Mouse (Mus musculus) ES-Bruce4 (cell line): ENCODE results near the gene Klk4. TPM values are rescaled to one million over a fixed set of nuclear protein-coding genes. Genes with fewer than 3 reads are reported as not detected.

Experiments
- H3K27ac ChIP-seq: 2 replicates; pipeline ENCODE4 v1.5.1; 2012; ENCODE audit warnings: low read length, inconsistent platforms; ENCODE audit not compliant: insufficient read depth
- H3K27me3 ChIP-seq: 2 replicates; pipeline ENCODE4 v1.6.1; 2012; ENCODE audit warnings: mild to moderate bottlenecking, low read length, inconsistent platforms; ENCODE audit not compliant: control insufficient read depth, poor library complexity, insufficient read depth, severe bottlenecking
- H3K36me3 ChIP-seq: 2 replicates; pipeline ENCODE4 v1.6.1; 2012; ENCODE audit warnings: inconsistent platforms, mild to moderate bottlenecking, low read length, moderate library complexity; ENCODE audit not compliant: control insufficient read depth, poor library complexity, insufficient read depth, severe bottlenecking
- H3K4me1 ChIP-seq: one replicate; pipeline ENCODE4 v1.8.1; 2011; ENCODE audit warnings: low read length; ENCODE audit not compliant: control insufficient read depth, insufficient read depth
- H3K4me3 ChIP-seq: 2 replicates; pipeline ENCODE4 v1.5.1; 2011; ENCODE audit warnings: low read depth, mild to moderate bottlenecking, low read length
- H3K9ac ChIP-seq: 2 replicates; pipeline ENCODE4 v1.6.1; 2012; ENCODE audit warnings: low read depth, mild to moderate bottlenecking, inconsistent platforms; ENCODE audit not compliant: poor library complexity, severe bottlenecking
- H3K9me3 ChIP-seq: replicated peaks from 2 replicates; pipeline ENCODE4 v1.6.1; 2012; ENCODE audit warnings: mild to moderate bottlenecking, low read length, inconsistent platforms; ENCODE audit not compliant: control insufficient read depth, poor library complexity, insufficient read depth, severe bottlenecking
- CTCF ChIP-seq: IDR thresholded peaks from one replicate; pipeline ENCODE4 v1.8.1; 2011; ENCODE audit warnings: low read depth, low read length
- EP300 ChIP-seq: IDR thresholded peaks from 2 replicates; pipeline ENCODE4 v1.6.1; 2011; ENCODE audit warnings: low read depth, low read length; ENCODE audit not compliant: insufficient read depth
- POLR2A ChIP-seq: IDR thresholded peaks from one replicate; pipeline ENCODE4 v1.8.1; 2011; ENCODE audit warnings: low read length; ENCODE audit not compliant: insufficient read depth
- polyA plus RNA-seq: library from polyadenylated mRNA; stranded (reverse); fragments of >200 nt; gene quantifications from 2 replicates; pipeline ENCODE4 v1.2.4, GENCODE M21; 2011; ENCODE audit warnings: low read depth; ENCODE audit not compliant: missing spikeins, insufficient read depth, insufficient read length

Gene Klk4
- polyA plus RNA-seq, 1 experiment: not detected

DNA sequence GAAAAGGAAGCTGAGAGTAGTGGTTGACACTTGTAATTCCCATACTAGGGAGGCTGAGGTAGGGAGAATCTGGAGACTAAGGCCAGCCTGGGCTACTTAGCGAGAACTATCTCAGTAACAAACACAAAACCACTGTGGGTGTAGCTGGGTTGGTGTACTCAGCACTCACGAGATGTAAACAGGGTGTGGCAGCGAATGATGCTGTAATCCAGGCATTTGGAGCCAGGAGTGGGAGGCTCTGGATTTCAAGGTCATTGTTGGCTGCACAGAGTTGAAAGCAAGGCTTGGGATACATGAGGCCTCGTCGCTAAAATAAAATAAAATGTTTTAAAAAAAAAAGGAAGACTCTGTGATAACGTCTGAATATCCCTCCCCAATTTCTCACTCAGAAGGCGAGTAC lies 24.7 kb upstream of the Klk4 start:
- Histone ChIP-seq H3K36me3 (no peaks in the 10 kb centered on the region), H3K9ac (no peak overlapping the region), H3K4me1 (peaks cover 9% of the 10 kb centered on the region), H3K27me3 (no peaks in the 10 kb centered on the region), H3K4me3 (no peak overlapping the region), H3K9me3 (no peaks in the 10 kb centered on the region), H3K27ac (no peak overlapping the region)
- TF ChIP-seq CTCF (no peak), EP300 (no peak), POLR2A (no peak)

GRCm38 (mm10) chr7:43857501-43857900 lies 23.5 kb upstream of the Klk4 start:
- TF ChIP-seq CTCF (no peak), EP300 (no peak), POLR2A (no peak)
- Histone ChIP-seq H3K27ac (no peak overlapping the region), H3K36me3 (no peaks in the 10 kb centered on the region), H3K9me3 (no peaks in the 10 kb centered on the region), H3K4me3 (no peak overlapping the region), H3K4me1 (peaks cover 9% of the 10 kb centered on the region), H3K27me3 (no peaks in the 10 kb centered on the region), H3K9ac (no peak overlapping the region)

DNA sequence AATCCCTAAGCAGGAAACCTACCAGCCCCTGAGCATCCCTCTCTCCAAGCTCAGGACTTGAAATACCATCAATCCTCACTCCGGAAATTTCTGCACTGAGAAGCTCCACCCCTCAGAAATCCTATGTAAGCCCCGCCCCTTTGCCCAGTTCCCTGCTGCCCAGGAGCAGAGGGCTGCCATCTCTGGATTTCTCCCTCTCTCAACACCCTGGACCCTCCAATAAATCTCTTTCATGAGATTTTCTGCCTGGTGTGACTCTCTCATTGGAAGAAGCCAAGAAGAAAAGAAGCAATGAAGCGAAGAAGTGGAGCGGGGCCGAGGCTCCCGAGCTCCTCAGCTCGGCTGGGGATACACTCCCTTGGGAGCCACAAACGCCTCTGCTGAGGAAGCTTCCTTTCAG lies 20.5 kb upstream of the Klk4 start:
- no peaks in the 10 kb centered on the region for H3K27me3 ChIP-seq
- no peak overlapping the region for H3K9ac ChIP-seq
- no peak overlapping the region for H3K4me3 ChIP-seq
- TF ChIP-seq POLR2A: no peak
- TF ChIP-seq CTCF: no peak
- TF ChIP-seq EP300: no peak
- H3K27ac ChIP-seq: no peak overlapping the region
- H3K36me3 ChIP-seq: no peaks in the 10 kb centered on the region
- no peaks in the 10 kb centered on the region for H3K9me3 ChIP-seq
- peaks cover 7% of the 10 kb centered on the region for H3K4me1 ChIP-seq

DNA sequence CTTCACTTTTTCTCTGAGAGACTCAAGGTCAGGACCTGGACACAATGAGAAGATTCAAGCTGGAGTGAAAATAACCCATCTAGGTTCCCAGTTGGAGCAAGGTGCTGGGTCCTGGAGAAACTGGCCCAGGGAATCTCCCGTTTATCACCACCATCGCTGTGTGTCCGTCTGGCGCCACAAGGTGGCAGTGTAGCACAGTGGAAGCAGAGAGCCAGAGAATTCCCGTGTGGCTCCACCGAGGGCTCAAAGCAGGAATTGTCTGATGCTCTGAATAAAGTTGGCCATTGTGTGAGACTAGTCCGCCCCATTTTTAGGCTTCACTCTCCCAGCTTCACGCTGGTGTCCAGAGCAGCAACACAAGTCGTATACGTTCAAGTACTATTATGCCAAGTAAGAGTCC lies 7.7 kb upstream of the Klk4 start:
- Histone ChIP-seq H3K36me3 (no peaks in the 10 kb centered on the region), H3K9ac (no peak overlapping the region), H3K27me3 (no peaks in the 10 kb centered on the region), H3K4me3 (no peak overlapping the region), H3K4me1 (no peaks in the 10 kb centered on the region), H3K9me3 (no peaks in the 10 kb centered on the region), H3K27ac (no peak overlapping the region)
- TF ChIP-seq CTCF (peak; percentile 98), EP300 (no peak)

DNA sequence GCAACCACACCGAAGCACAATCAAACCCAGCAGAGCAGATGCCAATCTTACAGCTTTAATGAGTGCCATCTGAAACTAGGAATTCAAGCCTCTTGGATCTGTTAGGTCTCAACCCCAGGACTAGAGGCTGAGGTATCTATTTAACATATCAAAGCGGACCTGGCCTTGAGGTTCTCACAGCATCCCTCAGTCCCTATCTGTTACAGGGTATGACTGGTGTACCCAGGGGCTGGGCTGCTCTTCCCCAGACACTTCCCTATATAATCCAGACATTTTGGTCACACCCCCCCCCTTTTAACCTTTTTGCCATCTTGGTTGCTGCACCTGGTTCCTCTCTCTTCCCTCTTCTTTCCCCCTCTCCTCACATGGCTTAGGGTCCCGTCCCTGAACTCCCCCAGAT lies 7.3 kb upstream of the Klk4 start:
- H3K36me3 ChIP-seq: no peaks in the 10 kb centered on the region
- H3K9ac ChIP-seq: no peak overlapping the region

DNA sequence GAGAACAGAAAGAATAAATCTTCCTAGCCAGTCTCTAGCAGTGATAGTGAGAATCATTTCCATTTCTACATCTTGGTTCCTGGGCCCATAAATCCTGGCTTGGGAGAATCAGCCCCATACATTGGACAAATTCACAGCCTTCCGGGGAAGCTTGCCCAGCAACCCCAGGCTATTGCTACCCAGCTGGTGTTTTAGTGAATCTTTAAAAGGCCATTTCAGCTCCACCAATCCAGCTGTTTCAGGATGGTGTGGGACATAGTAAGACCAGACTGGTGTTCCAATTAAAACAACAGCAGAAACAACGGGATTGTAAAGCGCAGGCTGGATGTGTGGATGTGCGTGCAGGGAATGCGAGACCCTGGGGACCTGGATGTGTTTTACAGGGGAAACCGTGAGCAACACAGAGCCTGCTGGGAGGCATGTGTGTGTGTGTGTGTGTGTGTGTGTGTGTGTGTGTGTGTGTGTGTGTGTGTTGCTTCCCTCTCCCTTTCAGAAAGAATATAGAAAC lies 6.0 kb upstream of the Klk4 start:
- H3K4me3 ChIP-seq: no peak overlapping the region
- no peaks in the 10 kb centered on the region for H3K36me3 ChIP-seq
- no peak overlapping the region for H3K9ac ChIP-seq
- no peak overlapping the region for H3K27ac ChIP-seq
- TF ChIP-seq EP300 (no peak), CTCF (no peak), POLR2A (no peak)
- H3K9me3 ChIP-seq: no peaks in the 10 kb centered on the region
- H3K4me1 ChIP-seq: no peaks in the 10 kb centered on the region
- H3K27me3 ChIP-seq: no peaks in the 10 kb centered on the region

More for the DNA sequence above, 7.3 kb upstream of the Klk4 start:
- Histone ChIP-seq H3K27ac (no peak overlapping the region), H3K4me1 (no peaks in the 10 kb centered on the region), H3K4me3 (no peak overlapping the region), H3K9me3 (no peaks in the 10 kb centered on the region), H3K27me3 (no peaks in the 10 kb centered on the region)
- TF ChIP-seq POLR2A (no peak), CTCF (no peak), EP300 (no peak)
